17 mouse cellular contexts compared by ENCODE assay signal in genomic region chr11:97594136-97594535, GRCm38 (mm10). TPM values are rescaled to one million over a fixed set of nuclear protein-coding genes. Genes with fewer than 3 reads are reported as not detected.
DNase-seq lines count a peak whose midpoint lies in the region; ATAC-seq and TF ChIP-seq lines count a peak whose summit lies in the region.
"Had no signal": no experiment of that assay in that cellular context is flagged by ENCODE, and none has a peak within 500 bp of the region (broad histone marks: within the 10 kb centered on the region; RNA-seq: fewer than 3 reads in every experiment).

No protein-coding gene starts in this region.

- 35% methylated on average over 6 of the region's 6 CpGs for WGBS in intestine, embryonic 14.5 days
- WGBS in intestine, embryonic 16.5 days: 30% methylated on average over 6 of the region's 6 CpGs
- WGBS in lung, postnatal 0 days: 27% methylated on average over 6 of the region's 6 CpGs

- H3K4me3 ChIP-seq in intestine, embryonic 14.5 days (ENCODE audit: low read depth, low read length): no peak overlapping the region
- no peak overlapping the region for H3K4me3 ChIP-seq in intestine, embryonic 16.5 days (ENCODE audit: low read length)
- peak overlapping the region; percentile 53 for H3K4me3 ChIP-seq in E14TG2a.4 (replicated peaks; ENCODE audit: low read length)
- no peak overlapping the region for H3K4me3 ChIP-seq in lung, postnatal 0 days (ENCODE audit: low read depth, low read length)
- H3K4me3 ChIP-seq: forebrain, embryonic 10.5 days; liver, embryonic 12.5 days; megakaryocyte, embryonic 14.5 days; neural tube, embryonic 12.5 days had no signal

- H3K4me1 ChIP-seq in intestine, embryonic 14.5 days (replicated peaks; ENCODE audit: control insufficient read depth, insufficient read depth, low read length): 0 out of 2 replicates have a peak, but pooled peaks cover 3% of the 10 kb centered on the region
- no peaks in the 10 kb centered on the region for H3K4me1 ChIP-seq in intestine, embryonic 16.5 days (ENCODE audit: control insufficient read depth, insufficient read depth, low read length)
- H3K4me1 ChIP-seq in E14TG2a.4 (replicated peaks; ENCODE audit: low read depth, low read length): peaks cover 26% of the 10 kb centered on the region
- H3K4me1 ChIP-seq in lung, postnatal 0 days (ENCODE audit: insufficient read depth, low read depth, low read length): no peaks in the 10 kb centered on the region
- H3K4me1 ChIP-seq: liver, embryonic 12.5 days had no signal

- H3K9me3 ChIP-seq in intestine, embryonic 14.5 days (ENCODE audit: control insufficient read depth, low read length): no peaks in the 10 kb centered on the region
- H3K9me3 ChIP-seq in intestine, embryonic 16.5 days (ENCODE audit: control insufficient read depth, low read length): no peaks in the 10 kb centered on the region
- H3K9me3 ChIP-seq in E14TG2a.4 (ENCODE audit: low read length): no peaks in the 10 kb centered on the region
- H3K9me3 ChIP-seq in lung, postnatal 0 days (ENCODE audit: low read length): no peaks in the 10 kb centered on the region
- H3K9me3 ChIP-seq: forebrain, embryonic 10.5 days; liver, embryonic 12.5 days; megakaryocyte, embryonic 14.5 days; neural tube, embryonic 12.5 days had no signal

- ATAC-seq in intestine, embryonic 14.5 days (replicated peaks; ENCODE audit: low FRiP score, low TSS enrichment, low read depth): no peak
- ATAC-seq in intestine, embryonic 16.5 days: no peak
- peak; percentile 82 for ATAC-seq in lung, postnatal 0 days
- ATAC-seq: CD4-positive, CD25-positive, alpha-beta regulatory T cell, adult 4 months; hindbrain, postnatal 0 days; liver, embryonic 12.5 days had no signal

- TF ChIP-seq CTCF in E14TG2a.4 (conservative IDR thresholded peaks at IDR 0.05; ENCODE audit: low read length): no peak
- no peak for TF ChIP-seq CTCF in lung, postnatal 0 days (IDR thresholded peaks at IDR 0.05)

- H3K4me2 ChIP-seq in intestine, embryonic 14.5 days (ENCODE audit: low read length): 0 out of 2 replicates have a peak overlapping the region, but pooled peaks have one; percentile 12
- H3K4me2 ChIP-seq in intestine, embryonic 16.5 days (ENCODE audit: low read depth, low read length): no peak overlapping the region
- 0 out of 2 replicates have a peak overlapping the region, but pooled peaks have one; percentile 6 for H3K4me2 ChIP-seq in lung, postnatal 0 days (replicated peaks; ENCODE audit: low read depth, low read length)
- H3K4me2 ChIP-seq: liver, embryonic 12.5 days; neural tube, embryonic 12.5 days had no signal

- H3K36me3 ChIP-seq in intestine, embryonic 14.5 days (ENCODE audit: control insufficient read depth, insufficient read depth, low read length): no peaks in the 10 kb centered on the region
- H3K36me3 ChIP-seq in intestine, embryonic 16.5 days (ENCODE audit: control insufficient read depth, insufficient read depth, low read length): no peaks in the 10 kb centered on the region
- H3K36me3 ChIP-seq in E14TG2a.4 (ENCODE audit: insufficient read depth, low read length): no peaks in the 10 kb centered on the region
- no peaks in the 10 kb centered on the region for H3K36me3 ChIP-seq in lung, postnatal 0 days (ENCODE audit: insufficient read depth, low read length)
- H3K36me3 ChIP-seq: forebrain, embryonic 10.5 days; liver, embryonic 12.5 days; neural tube, embryonic 12.5 days had no signal

- 0 out of 2 replicates have a peak, but pooled peaks cover 4% of the 10 kb centered on the region for H3K27me3 ChIP-seq in intestine, embryonic 14.5 days (replicated peaks; ENCODE audit: control insufficient read depth, insufficient read depth, low read length)
- H3K27me3 ChIP-seq in intestine, embryonic 16.5 days (replicated peaks; ENCODE audit: control insufficient read depth, insufficient read depth, low read length): no peaks in the 10 kb centered on the region
- peaks cover 9% of the 10 kb centered on the region for H3K27me3 ChIP-seq in E14TG2a.4 (ENCODE audit: insufficient read depth, low read length)
- no peaks in the 10 kb centered on the region for H3K27me3 ChIP-seq in lung, postnatal 0 days (replicated peaks; ENCODE audit: insufficient read depth, low read length)
- H3K27me3 ChIP-seq: neural tube, embryonic 12.5 days had no signal

- H3K9ac ChIP-seq in intestine, embryonic 14.5 days (ENCODE audit: low read length): no peak overlapping the region
- H3K9ac ChIP-seq in intestine, embryonic 16.5 days (ENCODE audit: low read depth, low read length): no peak overlapping the region
- no peak overlapping the region for H3K9ac ChIP-seq in lung, postnatal 0 days (replicated peaks; ENCODE audit: low read depth)
- H3K9ac ChIP-seq: liver, embryonic 12.5 days; neural tube, embryonic 12.5 days had no signal

- no peak overlapping the region for H3K27ac ChIP-seq in intestine, embryonic 14.5 days (ENCODE audit: low read depth)
- H3K27ac ChIP-seq in intestine, embryonic 16.5 days (ENCODE audit: low read length): no peak overlapping the region
- no peak overlapping the region for H3K27ac ChIP-seq in lung, postnatal 0 days (ENCODE audit: low read length)
- H3K27ac ChIP-seq: forebrain, embryonic 10.5 days; hindbrain, postnatal 0 days; liver, embryonic 12.5 days; neural tube, embryonic 12.5 days had no signal

- 0 out of 2 replicates have a peak, but pooled peaks have one; percentile 12 for TF ChIP-seq EP300 in lung, postnatal 0 days (IDR thresholded peaks at IDR 0.05)

- no peak for DNase-seq in intestine, embryonic 14.5 days (ENCODE audit: low spot score)
- DNase-seq in NIH3T3 (ENCODE audit: low read depth): peak; percentile 43
- peak; percentile 65 for DNase-seq in lung, postnatal 0 days (ENCODE audit: low spot score)
- DNase-seq in urinary bladder, adult 2 months (ENCODE audit: low spot score): no peak
- DNase-seq in embryo, embryonic 10 days (ENCODE audit: low spot score): no peak
- DNase-seq: cerebellum, adult 11-12 months; gastrocnemius, postnatal 36 days; heart, postnatal 36 days; thymus, adult 18-20 months had no signal

RNA-seq across cellular contexts. Expression of gene Srcin1, which starts 18.1 kb away (rescaled TPM):
- polyA plus RNA-seq in intestine, embryonic 14.5 days (2014; fragmentation: Nextera tagmentation; extraction: Ambion mirVana): 0.16 and 0.30 TPM in 2 replicates
- polyA plus RNA-seq in intestine, embryonic 16.5 days (2015; fragmentation: Nextera tagmentation; extraction: Ambion mirVana): 0.10 and 0.12 TPM in 2 replicates
- 0.36 and 0.45 TPM in 2 replicates for polyA plus RNA-seq in lung, postnatal 0 days (2015; fragmentation: Nextera tagmentation; extraction: Ambion mirVana)
- 1.4 and 1.6 TPM in 2 replicates for polyA plus RNA-seq in urinary bladder, adult 2 months (2012; rRNA removed)
- polyA plus RNA-seq: CD4-positive, CD25-positive, alpha-beta regulatory T cell, adult 4 months had no signal

RNA-seq across cellular contexts. Expression of gene Epop, which starts 35.4 kb away (rescaled TPM):
- 3.1 and 3.6 TPM in 2 replicates for polyA plus RNA-seq in intestine, embryonic 14.5 days (2014; fragmentation: Nextera tagmentation; extraction: Ambion mirVana)
- polyA plus RNA-seq in intestine, embryonic 16.5 days (2015; fragmentation: Nextera tagmentation; extraction: Ambion mirVana): 1.1 and 1.3 TPM in 2 replicates
- polyA plus RNA-seq in lung, postnatal 0 days (2015; fragmentation: Nextera tagmentation; extraction: Ambion mirVana): 3.5 and 4.1 TPM in 2 replicates
- 0.77 and 0.80 TPM in 2 replicates for polyA plus RNA-seq in urinary bladder, adult 2 months (2012; rRNA removed)

Comparison
In these comparisons a context has a peak if more than half of its experiments do, and no peak if none do; other contexts are left out.
1. DNase-seq: peak in NIH3T3 (single experiment) and lung, postnatal 0 days (single experiment); none in intestine, embryonic 14.5 days (single experiment), urinary bladder, adult 2 months (single experiment) and embryo, embryonic 10 days (single experiment).